In genomic region chr5:7539812-7540645, GRCm38 (mm10) we compare ENCODE assay signal across 24 mouse cellular contexts.
DNase-seq lines count a peak whose midpoint lies in the region; ATAC-seq lines count a peak whose summit lies in the region.
"Had no signal": no experiment of that assay in that cellular context is flagged by ENCODE, and none has a peak within 500 bp of the region (broad histone marks: within the 10 kb centered on the region; RNA-seq: fewer than 3 reads in every experiment).

No protein-coding gene starts in this region.

- H3K4me2 ChIP-seq in midbrain, embryonic 11.5 days = no peak overlapping the region
- H3K4me2 ChIP-seq in limb, embryonic 12.5 days = no peak overlapping the region
- no peak overlapping the region for H3K4me2 ChIP-seq in neural tube, embryonic 15.5 days
- H3K4me2 ChIP-seq: forebrain, embryonic 13.5 days; heart, embryonic 12.5 days; liver, embryonic 11.5 days; midbrain, embryonic 13.5 days had no signal

- DNase-seq in midbrain, embryonic 11.5 days (ENCODE audit: low spot score, missing footprints) = peak; percentile 71
- no peak for DNase-seq in midbrain, embryonic 10.5 days (ENCODE audit: low spot score)
- peak; percentile 28 for DNase-seq in hindlimb bud, embryonic 11.5 days (ENCODE audit: extremely low spot score, low read depth, low spot score)
- no peak for DNase-seq in heart, adult 8-10 months (ENCODE audit: low spot score)
- DNase-seq in frontal cortex, postnatal 14 days (ENCODE audit: low spot score in 2 of 2) = no peak
- DNase-seq: adrenal gland, adult 8-10 months; cerebellum, adult 18-20 months; cerebellum, postnatal 25 days; gastrocnemius, postnatal 10 days; heart, postnatal 10 days; kidney, adult 9 months; kidney, postnatal 36 days; liver, postnatal 0 days; lung, postnatal 10 days; right cerebral cortex, postnatal 14 days; thymus, postnatal 14 days had no signal

- WGBS in midbrain, embryonic 11.5 days = 77% methylated on average over 2 of the region's 2 CpGs
- 72% methylated on average over 2 of the region's 2 CpGs for WGBS in midbrain, embryonic 10.5 days
- 42% methylated on average over 2 of the region's 2 CpGs for WGBS in limb, embryonic 12.5 days
- WGBS in neural tube, embryonic 15.5 days = 14% methylated on average over 2 of the region's 2 CpGs

- H3K9ac ChIP-seq in midbrain, embryonic 11.5 days (ENCODE audit: low read length) = no peak overlapping the region
- H3K9ac ChIP-seq in limb, embryonic 12.5 days (replicated peaks) = no peak overlapping the region
- no peak overlapping the region for H3K9ac ChIP-seq in neural tube, embryonic 15.5 days (replicated peaks)
- H3K9ac ChIP-seq: forebrain, embryonic 13.5 days; heart, embryonic 12.5 days; liver, postnatal 0 days; midbrain, embryonic 13.5 days had no signal

- ATAC-seq in midbrain, embryonic 11.5 days (ENCODE audit: low FRiP score) = no peak
- ATAC-seq in limb, embryonic 12.5 days (ENCODE audit: insufficient number of reproducible peaks, insufficient read depth, low FRiP score, low TSS enrichment, low read depth) = peak; percentile 92
- ATAC-seq in neural tube, embryonic 15.5 days (ENCODE audit: low FRiP score) = peak; percentile 87
- ATAC-seq: activated CD4-positive, CD25-positive, alpha-beta regulatory T cell, adult 4 months; forebrain, embryonic 13.5 days; intestine, embryonic 16.5 days; liver, postnatal 0 days; midbrain, embryonic 13.5 days had no signal

- no peaks in the 10 kb centered on the region for H3K27me3 ChIP-seq in midbrain, embryonic 11.5 days (ENCODE audit: control insufficient read depth, insufficient read depth, low read length)
- H3K27me3 ChIP-seq in midbrain, embryonic 10.5 days (ENCODE audit: low read depth, poor library complexity, severe bottlenecking) = no peaks in the 10 kb centered on the region
- no peaks in the 10 kb centered on the region for H3K27me3 ChIP-seq in limb, embryonic 12.5 days
- H3K27me3 ChIP-seq in neural tube, embryonic 15.5 days (replicated peaks) = no peaks in the 10 kb centered on the region
- H3K27me3 ChIP-seq: forebrain, embryonic 13.5 days; heart, embryonic 12.5 days; midbrain, embryonic 13.5 days had no signal

- H3K9me3 ChIP-seq in midbrain, embryonic 11.5 days (ENCODE audit: control insufficient read depth, low read length) = no peaks in the 10 kb centered on the region
- H3K9me3 ChIP-seq in midbrain, embryonic 10.5 days (replicated peaks) = no peaks in the 10 kb centered on the region
- no peaks in the 10 kb centered on the region for H3K9me3 ChIP-seq in limb, embryonic 12.5 days
- H3K9me3 ChIP-seq in neural tube, embryonic 15.5 days (replicated peaks) = no peaks in the 10 kb centered on the region
- H3K9me3 ChIP-seq: forebrain, embryonic 13.5 days; heart, embryonic 12.5 days; midbrain, embryonic 13.5 days had no signal

- H3K4me1 ChIP-seq in midbrain, embryonic 11.5 days (ENCODE audit: control insufficient read depth, insufficient read depth, low read length) = no peaks in the 10 kb centered on the region
- H3K4me1 ChIP-seq in midbrain, embryonic 10.5 days = no peaks in the 10 kb centered on the region
- peaks cover 6% of the 10 kb centered on the region for H3K4me1 ChIP-seq in limb, embryonic 12.5 days (replicated peaks)
- H3K4me1 ChIP-seq in neural tube, embryonic 15.5 days = peaks cover 8% of the 10 kb centered on the region
- H3K4me1 ChIP-seq: forebrain, embryonic 13.5 days; heart, embryonic 12.5 days; midbrain, embryonic 13.5 days had no signal

- no peak overlapping the region for H3K27ac ChIP-seq in midbrain, embryonic 11.5 days (ENCODE audit: low read depth, low read length)
- H3K27ac ChIP-seq in midbrain, embryonic 10.5 days (replicated peaks) = no peak overlapping the region
- H3K27ac ChIP-seq in limb, embryonic 12.5 days = peak overlapping the region; percentile 59; the same call in 1 of the 2 replicates
- 0 out of 2 replicates have a peak overlapping the region, but pooled peaks have one; percentile 15 for H3K27ac ChIP-seq in neural tube, embryonic 15.5 days (replicated peaks)
- H3K27ac ChIP-seq: forebrain, embryonic 13.5 days; midbrain, embryonic 13.5 days had no signal

- no peaks in the 10 kb centered on the region for H3K36me3 ChIP-seq in midbrain, embryonic 11.5 days (ENCODE audit: control insufficient read depth, insufficient read depth, low read length)
- H3K36me3 ChIP-seq in midbrain, embryonic 10.5 days = no peaks in the 10 kb centered on the region
- no peaks in the 10 kb centered on the region for H3K36me3 ChIP-seq in limb, embryonic 12.5 days
- no peaks in the 10 kb centered on the region for H3K36me3 ChIP-seq in neural tube, embryonic 15.5 days
- H3K36me3 ChIP-seq: heart, embryonic 12.5 days; midbrain, embryonic 13.5 days had no signal

- no peak overlapping the region for H3K4me3 ChIP-seq in midbrain, embryonic 11.5 days (ENCODE audit: low read depth, low read length)
- H3K4me3 ChIP-seq in midbrain, embryonic 10.5 days = no peak overlapping the region
- no peak overlapping the region for H3K4me3 ChIP-seq in limb, embryonic 12.5 days (replicated peaks)
- H3K4me3 ChIP-seq in neural tube, embryonic 15.5 days (replicated peaks) = no peak overlapping the region
- H3K4me3 ChIP-seq: forebrain, embryonic 13.5 days; heart, embryonic 12.5 days; midbrain, embryonic 13.5 days had no signal

Comparison
In these comparisons a context has a peak if more than half of its experiments do, and no peak if none do; other contexts are left out.
1. DNase-seq: peak in midbrain, embryonic 11.5 days (single experiment) and hindlimb bud, embryonic 11.5 days (single experiment); none in midbrain, embryonic 10.5 days (single experiment), heart, adult 8-10 months (single experiment) and frontal cortex, postnatal 14 days (0 of 2).
2. H3K27ac ChIP-seq: peak in limb, embryonic 12.5 days (single experiment) and neural tube, embryonic 15.5 days (single experiment); none in midbrain, embryonic 11.5 days (single experiment) and midbrain, embryonic 10.5 days (single experiment).